Mouse (Mus musculus): Measurements from ENCODE around the gene Gpx2. TPM values are rescaled to one million over a fixed set of nuclear protein-coding genes. Genes with fewer than 3 reads are reported as not detected.

Gene Gpx2
- total RNA-seq, 2 experiments from 2014 or later = 0.27 to 0.51 TPM

DNA sequence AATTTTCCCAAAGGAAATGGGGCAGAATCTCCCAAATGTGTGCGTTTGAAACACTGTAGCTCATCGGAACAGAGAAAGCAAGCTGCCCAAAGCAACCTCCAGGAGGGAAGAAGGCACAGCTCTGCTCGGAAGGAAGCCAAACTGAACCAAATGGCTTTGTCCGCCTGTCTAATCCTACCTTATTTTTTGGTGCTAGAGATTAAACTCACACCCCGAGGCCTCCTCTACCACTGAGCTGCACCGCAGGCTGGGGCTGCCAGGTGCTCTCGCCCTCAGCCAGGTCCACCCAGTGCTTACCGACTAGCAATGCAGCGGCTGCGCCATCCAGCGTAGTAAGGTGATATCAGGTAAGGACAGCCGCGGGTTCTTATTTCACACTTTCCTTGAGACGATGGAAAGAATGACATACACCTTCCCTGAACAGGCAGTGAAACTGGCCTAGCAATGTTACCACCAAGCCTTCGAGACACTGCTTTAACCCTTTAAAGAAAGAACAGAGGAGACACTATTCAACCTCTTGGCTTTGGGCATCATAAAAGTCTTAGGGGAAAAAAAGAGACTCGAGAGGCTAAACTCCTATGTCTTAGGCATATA is 44.4 kb downstream of the Gpx2 start:
- no peak for DNase-seq

Other genes with a start within 250 kb of the Gpx2 start
- gene Sptb, start 85.0 kb downstream of the Gpx2 start, total RNA-seq (2021) = 100 to 1,000 TPM; 126 to 127 TPM
- 10 to 100 TPM; 33.0 to 34.6 TPM for gene Churc1, start 30.0 kb downstream of the Gpx2 start, total RNA-seq (2021)
- 10 to 100 TPM; 24.3 to 27.1 TPM for gene Fntb, start 30.0 kb downstream of the Gpx2 start, total RNA-seq (2021)
- 100 to 1,000 TPM; 182 to 188 TPM for gene Rab15, start 27.4 kb upstream of the Gpx2 start, total RNA-seq (2021)
- 10 to 100 TPM; 72.0 to 76.5 TPM for gene Max, start 166.6 kb upstream of the Gpx2 start, total RNA-seq (2021)